Mouse (Mus musculus) cerebellum, adult (tissue): Measurements from ENCODE around the gene Tmem150c.

ENCODE experiments used
- ATAC-seq: cut with Nextera tagmentation; 2 replicates; pipeline ENCODE4 v1.9.2; 2017; ENCODE audit warnings: mild to moderate bottlenecking, moderate library complexity, mixed read lengths; ENCODE audit not compliant: insufficient number of reproducible peaks, low FRiP score, low TSS enrichment

Gene Tmem150c

DNA sequence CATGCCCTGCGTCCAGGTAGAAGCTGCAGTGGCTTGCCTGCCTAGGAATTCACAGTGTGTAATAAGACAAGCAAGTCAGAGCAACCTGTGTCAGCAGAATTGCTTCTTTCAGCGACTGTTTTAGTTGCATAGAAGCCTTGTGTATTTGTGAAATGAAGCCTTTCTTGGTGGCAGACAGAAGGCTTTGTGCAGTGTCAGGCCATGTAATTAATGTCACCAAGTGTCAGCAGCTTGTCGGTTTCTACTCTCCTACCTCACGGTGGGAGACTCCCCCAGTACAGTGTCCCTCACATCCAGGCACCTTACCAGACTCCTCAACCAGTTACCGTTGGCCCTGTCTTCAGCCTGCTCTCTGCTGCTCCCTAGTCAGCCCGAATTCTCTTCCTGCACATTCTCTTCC lies 100.3 kb downstream of the Tmem150c start:
- ATAC-seq: no peak

DNA sequence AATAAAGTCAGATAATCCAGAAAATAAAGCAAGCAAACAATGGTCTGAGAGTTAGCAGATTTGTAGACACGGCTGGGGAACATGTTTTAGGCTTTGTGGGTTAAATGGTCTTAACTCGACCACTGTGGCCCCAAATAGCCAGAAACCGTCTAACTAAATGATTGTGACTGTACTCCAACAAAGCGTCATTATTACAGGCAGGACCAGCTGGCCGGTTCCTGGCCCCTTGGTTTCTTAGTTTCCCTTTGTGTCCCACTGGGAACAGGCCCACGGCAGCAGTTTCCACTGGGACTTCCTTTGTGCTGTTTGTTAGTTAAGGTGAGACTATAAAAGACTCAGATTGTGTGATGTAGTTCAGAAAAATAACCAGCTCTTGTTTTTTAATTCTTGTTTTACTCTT lies 100.9 kb downstream of the Tmem150c start:
- no peak for ATAC-seq

DNA sequence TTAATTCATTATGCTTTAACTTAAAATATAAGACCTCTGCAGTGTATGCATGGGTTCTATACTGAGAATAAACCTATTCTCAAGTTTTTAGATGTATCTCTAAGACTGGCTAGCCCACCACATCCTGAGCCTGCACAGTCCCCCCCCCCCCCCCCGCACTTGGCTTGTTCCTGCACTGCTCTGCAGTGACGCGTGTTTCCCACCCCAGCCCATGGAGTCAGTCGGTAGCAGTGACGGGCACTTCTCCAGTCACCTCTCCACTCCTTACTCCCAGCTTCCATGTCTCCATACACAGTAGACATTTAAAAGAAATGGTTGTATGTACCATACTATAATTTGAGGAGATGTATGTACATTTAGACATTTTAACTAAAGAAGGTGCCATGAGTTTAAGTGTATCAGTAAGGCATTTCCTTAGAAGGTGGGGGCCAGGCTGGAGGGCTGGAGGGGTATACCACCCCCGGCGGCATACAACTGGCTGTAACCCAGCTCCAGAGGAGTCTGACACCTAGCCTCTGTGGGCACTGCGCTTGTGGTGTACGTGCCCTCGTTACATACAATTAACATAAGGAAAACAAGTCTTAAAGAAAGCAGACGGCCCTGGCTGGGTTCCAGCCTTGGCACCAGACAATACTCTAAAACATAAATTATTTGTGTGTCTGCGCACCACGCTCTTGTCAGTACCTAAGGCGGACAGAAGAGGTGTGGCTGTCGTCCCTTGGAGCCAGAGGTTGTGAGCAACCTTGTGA lies 102.0 kb downstream of the Tmem150c start:
- no peak for ATAC-seq

DNA sequence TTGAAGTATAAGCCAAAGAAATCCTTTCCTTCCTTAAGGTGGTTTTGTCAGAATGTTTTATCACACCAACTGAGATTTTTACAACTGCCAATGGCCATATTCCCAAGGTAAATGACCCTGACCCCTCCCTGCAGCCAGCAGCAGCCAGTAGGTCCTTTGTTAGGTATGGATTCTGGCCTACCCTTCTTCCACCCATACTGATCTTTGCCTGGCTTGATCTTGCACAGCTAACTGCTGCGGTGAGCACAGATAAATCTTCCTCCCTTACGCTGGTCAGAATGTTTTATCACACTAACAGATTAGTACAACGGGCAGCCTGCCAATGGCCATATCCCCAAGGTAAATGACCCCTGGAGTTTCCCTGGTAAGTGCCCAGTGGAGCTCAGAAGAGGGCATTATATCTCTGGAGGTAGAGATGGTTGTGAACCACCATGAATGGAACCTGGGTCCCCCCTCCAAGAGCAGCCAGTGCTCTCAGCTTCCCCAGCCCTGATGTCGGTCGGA lies 103.7 kb downstream of the Tmem150c start:
- no peak for ATAC-seq

DNA sequence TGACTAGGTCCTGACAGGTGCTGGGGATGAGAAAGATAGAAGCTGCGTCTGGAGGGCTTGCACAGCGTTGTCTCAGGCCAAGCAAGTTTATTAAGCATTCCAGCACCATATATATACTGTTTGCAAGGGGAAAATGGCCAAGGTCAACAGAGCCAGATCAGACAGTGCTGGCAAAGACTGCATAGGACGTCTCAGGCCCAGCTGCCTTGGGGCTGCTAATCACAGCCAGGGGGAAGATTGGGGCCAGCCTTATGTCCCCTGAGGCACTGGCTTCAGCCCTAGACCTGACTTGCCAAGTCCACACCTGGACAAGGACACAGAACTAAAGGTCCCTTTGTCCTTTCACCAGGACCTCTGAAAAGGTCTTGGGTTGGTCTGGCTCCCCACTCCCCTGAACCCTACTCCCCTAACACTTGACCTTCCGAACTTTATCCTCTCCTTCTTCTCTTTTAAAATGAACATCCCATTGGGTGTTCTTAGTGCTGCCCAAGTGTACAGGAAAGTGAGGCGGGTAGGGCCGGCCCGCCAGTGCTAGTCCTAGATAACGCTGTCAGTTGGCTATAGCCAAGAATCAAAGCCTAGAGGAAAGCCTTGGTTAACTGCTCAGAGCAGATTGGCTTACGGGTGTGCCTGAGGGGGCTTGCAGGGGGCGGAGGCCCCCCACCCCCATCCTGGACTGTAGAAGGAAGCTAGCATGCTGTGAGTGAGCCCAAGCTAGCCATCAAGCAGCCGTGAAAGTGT lies 104.6 kb downstream of the Tmem150c start:
- no peak; the same call in 1 of the 2 replicates for ATAC-seq

DNA sequence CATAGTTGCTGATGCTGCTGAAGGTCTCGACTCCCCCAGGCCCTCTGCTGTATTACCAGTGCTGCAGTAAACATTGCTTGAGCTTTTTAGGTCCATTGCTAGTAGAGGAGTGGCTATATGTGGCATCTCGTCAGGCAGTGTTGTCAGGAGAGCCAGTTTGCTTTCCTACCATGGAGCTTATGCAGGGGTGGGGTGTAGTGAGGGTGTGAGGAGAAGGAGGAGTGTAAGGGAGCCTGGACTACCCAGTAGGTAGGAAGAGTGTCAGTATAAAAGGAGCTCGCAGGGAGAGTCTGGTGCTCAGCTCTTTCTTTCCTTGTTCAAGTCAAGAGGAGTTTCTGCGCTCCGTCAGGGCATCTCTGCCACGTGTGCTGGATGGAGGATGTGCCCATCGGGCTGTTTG lies 106.9 kb downstream of the Tmem150c start:
- no peak for ATAC-seq

DNA sequence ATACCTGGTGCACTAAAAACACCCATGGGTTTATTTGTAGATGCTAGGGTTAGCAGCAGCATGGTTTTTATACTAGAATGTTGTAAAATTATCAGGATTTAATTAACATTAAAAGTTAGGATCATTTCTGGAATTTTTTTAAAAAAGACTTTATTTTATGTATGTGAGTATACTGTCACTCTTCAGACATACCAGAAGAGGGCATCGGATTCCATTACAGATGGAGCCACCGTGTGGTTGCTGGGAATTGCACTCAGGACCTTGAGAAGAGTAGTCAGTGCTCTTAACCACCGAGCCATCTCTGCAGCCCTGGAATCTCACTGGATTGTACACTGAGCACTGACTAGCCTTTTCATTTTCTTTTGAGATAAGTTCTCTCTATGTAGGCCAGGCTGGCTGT lies 109.7 kb downstream of the Tmem150c start:
- no peak for ATAC-seq

DNA sequence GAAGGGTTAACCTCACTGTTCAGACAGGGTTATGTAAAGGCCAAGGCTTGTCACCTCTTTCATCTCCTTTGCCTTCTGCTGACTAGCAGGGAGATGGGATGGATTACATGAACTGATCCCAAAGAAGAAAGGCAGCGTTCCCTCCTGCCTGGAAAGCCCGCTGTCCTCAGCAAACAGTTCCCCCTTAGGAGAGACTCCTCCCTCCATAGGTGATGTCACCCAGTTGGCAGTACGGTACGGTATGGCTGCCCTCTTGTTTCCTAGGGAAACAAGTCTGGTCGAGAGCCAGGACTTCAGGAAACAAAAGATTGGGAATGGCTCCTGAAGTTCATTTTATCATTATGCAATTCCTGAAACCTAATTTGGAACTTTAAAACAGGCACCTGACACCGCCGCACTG lies 111.7 kb downstream of the Tmem150c start:
- ATAC-seq: peak; percentile 56; the same call in 1 of the 2 replicates

DNA sequence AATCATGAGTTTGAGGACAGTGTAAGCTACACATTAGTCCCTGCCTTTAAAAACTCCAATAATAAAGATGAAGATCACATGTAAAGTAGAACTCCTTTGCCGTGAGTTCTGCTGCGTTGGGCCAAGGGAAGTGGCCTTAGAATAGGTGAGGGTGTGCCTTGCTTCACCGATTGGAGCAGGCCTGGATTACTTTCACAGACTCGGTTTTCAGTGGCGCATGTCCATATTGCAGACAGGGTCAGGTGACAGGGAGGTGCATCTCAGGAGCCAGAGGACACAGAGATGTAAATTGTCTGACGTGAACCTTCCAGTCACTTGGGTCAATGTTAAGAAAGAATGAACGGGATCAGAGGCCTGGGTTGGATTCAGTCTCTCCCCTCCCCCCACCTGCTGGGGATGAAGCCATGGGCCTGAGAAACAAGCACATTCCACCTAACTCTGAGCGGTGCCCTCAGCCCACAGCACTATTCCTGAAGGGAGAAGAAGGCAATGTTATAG lies 112.4 kb downstream of the Tmem150c start:
- ATAC-seq: no peak

DNA sequence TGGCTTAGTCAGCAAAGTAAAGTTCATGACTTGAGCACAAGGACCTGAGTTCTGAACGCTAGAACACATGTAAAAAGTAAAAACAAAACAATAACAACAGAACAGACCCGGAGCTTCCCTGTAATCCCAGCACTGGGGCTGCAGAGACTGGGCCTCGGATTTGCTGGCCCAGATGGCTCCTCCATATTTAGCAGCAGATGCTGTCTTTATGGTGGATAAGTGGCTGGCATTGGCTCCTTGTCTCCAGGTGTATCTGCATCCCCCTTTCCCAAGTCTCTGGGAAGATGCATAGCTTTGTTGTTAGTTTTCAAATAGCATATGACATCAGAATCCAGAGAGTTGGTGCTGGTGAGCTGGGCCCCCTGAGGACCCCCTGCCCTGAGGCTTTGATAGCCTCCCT lies 113.5 kb downstream of the Tmem150c start:
- no peak for ATAC-seq

DNA sequence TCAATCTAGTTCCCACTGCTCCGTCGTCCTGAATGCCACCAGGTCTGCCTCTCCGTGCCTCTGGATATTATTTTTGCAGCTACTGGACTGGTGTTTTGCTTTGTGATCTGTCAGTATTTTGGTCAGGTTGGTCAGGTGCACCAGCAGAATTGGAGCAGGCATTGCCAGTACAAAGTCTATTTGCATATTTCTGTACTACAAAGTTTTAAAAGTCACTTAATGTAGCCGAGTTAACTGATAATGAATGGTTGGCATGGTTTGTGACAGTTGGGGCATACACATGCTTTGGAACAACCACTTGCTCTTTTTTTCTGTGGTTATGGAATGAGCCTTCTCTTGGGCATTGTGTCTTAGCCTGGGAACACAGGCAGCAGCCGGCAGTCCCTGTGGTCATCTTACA lies 115.0 kb downstream of the Tmem150c start:
- no peak for ATAC-seq

DNA sequence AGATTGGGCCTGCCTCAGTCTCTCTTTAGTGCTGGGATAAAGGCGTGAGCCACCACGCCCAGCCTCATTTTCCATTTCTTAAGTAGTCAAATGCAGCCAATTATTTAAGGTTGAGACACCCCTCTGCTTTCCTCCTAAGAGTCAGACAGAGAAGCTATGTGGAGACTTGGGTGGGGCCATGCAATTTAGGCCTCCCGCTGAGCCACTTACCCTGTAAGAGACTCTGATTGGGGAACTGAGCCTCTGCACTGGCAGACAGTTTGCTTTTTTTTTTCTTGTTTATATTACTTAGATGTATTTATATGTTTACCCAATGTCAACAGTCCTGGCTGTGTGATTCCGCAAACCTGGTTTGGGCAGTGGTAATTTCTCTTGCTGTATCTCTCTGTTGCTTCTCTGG lies 115.6 kb downstream of the Tmem150c start:
- ATAC-seq: no peak

DNA sequence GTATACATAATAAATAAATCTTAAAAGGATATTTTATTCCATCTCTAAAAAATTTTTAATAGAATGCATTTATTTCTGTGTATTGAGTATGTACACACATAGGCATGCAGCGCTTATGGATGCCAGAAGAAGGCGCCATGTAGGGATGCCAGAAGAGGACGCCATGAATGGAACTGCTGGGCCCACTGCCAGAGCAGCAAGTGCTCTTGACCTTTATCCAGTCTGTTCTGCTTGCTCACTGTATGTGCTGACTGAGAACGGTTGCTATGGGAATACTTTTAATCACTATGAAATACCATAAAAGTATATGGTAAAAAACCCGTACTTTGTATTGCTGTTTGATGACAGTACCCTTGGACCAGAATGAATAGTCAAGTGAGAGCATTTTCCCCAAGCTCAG lies 116.2 kb downstream of the Tmem150c start:
- ATAC-seq: no peak

DNA sequence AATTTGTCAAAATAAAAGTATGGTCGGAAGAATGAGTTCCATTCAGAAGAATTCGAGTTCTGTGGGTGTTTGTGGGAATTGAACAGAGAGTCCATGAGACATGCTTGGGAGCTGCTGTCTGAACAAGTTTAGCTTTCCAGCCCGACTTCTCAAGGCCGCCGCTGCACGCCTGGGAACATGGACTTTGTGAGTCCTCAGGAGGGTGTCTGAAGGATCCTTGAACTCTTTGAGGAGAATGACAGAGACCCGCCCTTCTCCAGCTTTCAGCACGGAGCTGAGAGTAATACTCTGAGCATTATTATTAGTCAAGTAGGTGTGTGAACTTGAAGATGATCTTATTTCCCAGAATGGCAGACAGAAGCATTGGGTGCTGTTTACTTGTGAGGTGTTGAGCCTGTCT lies 117.1 kb downstream of the Tmem150c start:
- ATAC-seq: no peak

DNA sequence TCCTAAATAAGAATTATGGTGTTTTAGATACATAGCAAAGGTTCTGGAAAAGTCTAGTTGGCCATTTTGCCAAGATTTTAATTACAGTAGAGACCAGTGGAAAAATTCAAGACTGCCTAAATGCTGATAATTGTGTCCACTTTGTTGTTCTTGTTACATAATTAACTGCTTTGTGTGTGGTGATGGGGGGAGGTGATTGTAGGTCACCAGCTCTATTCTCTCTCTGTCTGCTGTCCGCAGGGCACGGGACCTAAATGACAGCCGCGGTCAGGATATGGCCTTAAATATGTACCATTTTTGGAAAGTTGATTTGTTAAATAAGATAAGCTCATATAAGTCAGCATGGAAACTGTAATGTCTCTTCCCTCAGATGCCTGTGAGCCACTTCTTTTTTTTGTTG lies 118.3 kb downstream of the Tmem150c start:
- no peak for ATAC-seq

DNA sequence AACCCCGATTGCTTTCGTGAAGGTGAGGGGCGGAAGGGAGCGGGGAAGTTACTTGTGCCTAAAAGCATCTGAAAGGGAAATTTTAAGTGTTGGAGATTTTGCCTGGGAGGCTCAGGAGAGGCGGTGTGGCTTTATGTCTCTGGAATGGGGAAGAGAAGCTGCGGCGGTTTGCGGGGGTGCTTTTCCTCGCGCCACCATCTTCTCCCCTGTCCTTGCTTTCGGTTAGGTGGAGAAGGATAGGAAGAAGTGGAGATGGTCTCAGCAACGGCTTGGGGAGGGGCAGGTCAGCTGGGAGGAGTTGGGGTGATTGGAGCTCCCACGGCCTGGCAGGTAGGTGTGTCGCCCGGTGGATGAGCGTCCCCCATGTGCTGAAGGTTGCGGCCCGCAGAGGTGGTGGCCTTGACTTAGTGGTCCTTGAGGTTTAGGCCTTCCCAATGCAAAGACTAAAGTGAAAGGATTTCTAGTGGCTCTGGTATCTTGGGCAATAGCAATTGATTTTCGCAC lies 119.3 kb downstream of the Tmem150c start:
- no peak for ATAC-seq

DNA sequence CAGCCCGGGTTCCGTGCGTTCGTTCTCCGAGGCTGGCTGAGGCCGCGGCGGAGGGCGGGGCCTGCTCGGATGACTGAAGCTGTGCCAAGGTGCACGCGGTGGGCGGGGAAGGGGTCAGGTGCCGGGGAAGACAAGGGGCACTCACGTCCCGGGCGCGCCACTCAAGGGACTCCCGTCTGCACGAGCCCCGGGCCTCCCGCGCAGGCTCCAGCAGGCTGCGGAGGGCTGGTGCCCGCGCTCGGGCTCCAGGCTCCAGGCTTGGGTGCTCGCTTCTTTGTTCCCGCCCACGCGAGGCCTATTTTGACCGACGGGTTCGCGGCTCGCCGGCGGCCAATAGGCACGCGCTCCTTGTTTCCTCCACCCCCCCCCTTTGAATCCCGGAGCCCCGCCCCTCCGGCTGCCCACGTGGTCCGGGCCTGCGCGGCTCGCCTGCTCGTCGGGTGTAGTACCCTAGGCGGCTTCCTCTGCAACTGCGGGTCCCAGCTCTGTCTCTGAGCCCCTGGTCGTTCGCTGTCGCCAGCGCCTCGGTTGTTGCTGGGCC lies 119.9 kb downstream of the Tmem150c start, which contains the start of the genes Hnrnpdl and Enoph1:
TSS of gene Hnrnpdl (minus strand) at position 63 of the 541 bp plus-strand sequence.
TSS of gene Enoph1 (plus strand) at position 384 of the 541 bp plus-strand sequence.
- ATAC-seq: peak; percentile 67

DNA sequence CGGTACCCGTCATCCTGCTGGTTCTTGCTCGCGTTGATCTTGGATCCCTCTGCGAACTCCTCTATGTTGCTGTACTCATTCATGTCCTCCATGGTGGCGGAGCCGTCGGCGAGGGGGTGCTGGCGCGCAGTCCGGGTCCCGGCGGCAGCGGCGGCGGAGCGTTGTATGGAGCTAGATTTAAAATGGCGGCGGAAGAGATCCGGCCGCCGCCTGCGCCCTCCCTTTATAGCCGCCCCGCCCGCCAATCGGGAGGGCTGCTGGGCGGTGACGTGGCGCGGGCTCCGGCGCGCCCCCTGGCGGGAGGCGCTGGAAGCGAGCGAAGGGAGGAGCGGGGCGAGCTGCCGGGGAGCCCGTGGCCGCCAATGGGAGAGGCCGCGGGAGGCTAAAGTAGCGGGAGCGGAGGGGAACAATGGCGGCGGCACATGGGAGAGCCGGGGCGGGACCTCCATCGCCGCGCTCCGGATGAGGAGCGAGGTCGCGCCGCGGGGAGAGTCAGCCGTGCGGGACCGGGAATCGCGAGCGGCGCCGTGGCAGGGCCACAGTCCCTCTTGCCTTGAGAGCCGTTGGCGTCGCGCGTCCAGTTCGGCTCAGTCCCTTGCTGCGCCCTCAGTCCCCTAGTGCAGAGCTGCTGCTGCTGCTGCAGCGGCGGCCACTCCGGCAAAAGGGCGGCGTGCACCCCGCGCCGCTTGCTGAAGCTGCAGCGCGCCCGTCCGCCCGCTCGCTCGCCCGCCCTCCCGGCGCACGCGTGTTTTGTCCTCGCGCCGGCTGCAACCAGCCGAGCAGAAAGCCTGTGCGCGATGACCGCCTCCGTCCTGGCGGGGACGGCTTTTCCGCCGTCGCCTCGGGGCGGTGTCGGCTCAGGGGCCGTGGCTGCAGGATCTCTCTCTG lies 120.7 kb downstream of the Tmem150c start:
- peak; percentile 70 for ATAC-seq

DNA sequence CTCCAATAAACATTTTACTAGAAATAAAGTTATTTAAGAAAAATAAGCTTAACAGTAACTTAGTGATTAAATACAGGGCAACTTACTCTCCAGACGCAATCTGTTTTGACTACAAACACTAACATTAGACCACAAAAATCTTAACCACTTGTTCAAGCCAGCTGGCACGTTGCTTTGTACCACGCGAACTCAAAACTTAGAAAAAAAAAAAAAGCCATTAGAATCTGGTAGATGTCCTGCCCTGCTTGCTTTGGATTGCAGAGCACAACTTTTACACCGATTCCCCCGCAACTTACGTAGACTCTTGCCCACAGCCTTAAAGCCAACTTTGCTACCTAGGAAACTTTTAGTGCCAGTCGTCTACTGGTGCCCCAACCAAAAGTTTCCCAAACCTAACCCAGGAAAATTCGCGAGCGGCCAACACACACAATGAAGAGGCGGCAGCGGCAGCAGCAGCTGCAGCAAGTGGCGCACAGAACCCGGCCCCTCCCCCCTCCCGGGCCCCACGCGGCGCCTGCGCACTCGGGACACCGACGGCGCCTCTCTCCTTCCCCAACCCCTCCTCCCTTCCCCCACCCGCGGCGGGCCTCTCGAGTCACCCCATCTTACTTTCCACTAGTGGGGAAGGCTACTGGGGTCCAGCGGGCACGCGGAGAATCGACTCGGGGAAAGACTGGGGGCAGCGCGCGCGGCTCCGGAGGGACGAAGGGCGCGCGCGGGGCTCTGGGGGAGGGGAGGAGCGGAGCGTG lies 121.5 kb downstream of the Tmem150c start:
- ATAC-seq: peak; percentile 23
